Mouse (Mus musculus): ENCODE data around the gene Lmtk3. TPM values are rescaled to one million over a fixed set of nuclear protein-coding genes. Genes with fewer than 3 reads are reported as not detected.

The Lmtk3 gene
- polyA plus RNA-seq (2012) = 0.56 and 0.70 TPM in 2 replicates

DNA sequence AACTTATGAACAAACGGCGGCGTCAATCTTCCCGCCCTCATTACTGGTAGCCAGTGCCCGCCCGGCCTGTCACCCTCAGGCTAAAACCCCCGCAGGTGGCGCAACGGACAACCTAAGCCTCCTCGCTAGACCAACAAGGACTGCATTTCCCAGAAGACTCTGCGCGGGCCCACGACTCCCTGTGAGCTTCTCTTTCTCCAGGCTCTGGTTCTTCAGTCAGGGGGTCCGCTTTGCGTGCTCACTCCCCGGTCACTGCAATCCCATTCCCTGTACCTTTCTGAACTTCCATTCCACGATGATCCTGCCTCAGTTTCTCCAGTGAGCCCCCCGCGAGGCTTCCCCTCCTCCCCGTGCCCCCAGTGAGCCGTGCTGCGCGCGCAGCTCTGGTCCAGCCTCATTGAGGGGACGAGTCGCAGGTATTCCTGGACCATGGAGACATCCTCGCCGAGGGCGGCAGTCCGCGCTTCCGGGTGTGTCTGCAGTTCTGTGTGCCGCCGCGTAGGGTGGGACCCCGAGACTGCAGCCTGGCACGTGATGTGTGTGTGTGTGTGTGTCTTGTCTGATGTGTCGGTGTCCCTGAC is at the start of gene Lmtk3:
Lmtk3 (plus strand) TSS at position 228 of the 581 bp plus-strand sequence.

GRCm38 (mm10) chr7:45784524-45785372 is 1.2 kb downstream of the Lmtk3 start, which contains the start of gene Sult2b1:
TSS of gene Sult2b1 (minus strand) at chr7:45784669.

DNA sequence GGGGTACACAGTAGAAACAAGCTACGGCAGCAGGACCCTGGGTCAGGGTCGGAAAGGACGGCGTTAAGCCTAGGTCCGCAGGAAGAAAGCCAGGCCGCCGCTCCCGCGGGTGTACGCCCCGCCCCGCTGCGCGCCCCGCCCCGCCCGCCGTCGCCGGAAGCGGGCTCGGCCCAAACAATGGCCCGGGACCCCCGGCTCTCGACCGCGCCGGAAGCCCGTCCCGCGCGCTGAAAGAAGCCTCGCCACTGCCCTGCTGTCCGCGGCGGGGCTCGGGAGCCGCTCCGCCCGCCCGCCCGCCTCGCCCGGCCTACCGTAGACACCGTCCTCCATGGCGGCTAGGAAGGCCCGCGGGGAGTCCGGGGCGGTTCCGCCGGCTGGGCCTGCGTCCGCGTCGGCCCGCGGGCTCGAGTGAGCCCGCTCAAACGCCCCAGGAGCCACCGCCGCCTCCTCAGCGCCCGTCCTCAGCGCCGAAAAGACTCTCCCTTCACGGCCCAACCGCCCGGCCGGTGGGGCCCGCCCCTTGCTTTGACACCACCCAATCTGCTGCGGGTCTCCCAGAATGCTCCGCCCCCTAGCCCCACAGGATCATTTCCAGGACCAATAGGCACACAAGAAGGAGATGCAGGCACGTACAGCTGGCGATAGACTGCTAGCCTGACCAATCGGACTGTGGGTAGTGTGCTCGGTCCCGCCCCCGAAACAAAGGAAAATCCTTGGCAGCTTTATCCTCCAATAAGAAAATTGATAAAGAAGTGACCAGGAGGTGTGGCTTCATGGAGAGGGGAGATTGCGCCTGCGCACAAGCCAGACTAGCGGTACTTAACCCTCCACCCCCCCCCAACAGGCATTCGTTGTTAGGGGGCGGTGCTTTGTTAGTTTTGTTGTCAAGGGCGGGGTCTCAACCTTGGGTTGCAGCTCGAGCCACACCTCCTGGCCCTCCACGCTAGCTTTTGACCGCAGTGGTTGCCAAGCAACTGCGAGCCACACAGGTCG is 30.5 kb downstream of the Lmtk3 start, which contains the start of gene Cyth2:
Cyth2 (minus strand) TSS at position 795 of the 993 bp plus-strand sequence.

GRCm38 (mm10) chr7:45824598-45824997 is 41.1 kb downstream of the Lmtk3 start, which contains the start of gene Kcnj14:
TSS of gene Kcnj14 (minus strand) at chr7:45824782.

GRCm38 (mm10) chr7:45830427-45831127 is 47.0 kb downstream of the Lmtk3 start, which contains the start of gene Grwd1:
TSS of gene Grwd1 (minus strand) at chr7:45830944.

Other genes starting within 250 kb of the Lmtk3 start
- gene Hsd17b14, start 228.8 kb upstream of the Lmtk3 start, polyA plus RNA-seq (2012) = 2.8 and 3.1 TPM in 2 replicates
- 58.9 and 61.2 TPM in 2 replicates for gene Bcat2, start 213.6 kb upstream of the Lmtk3 start, polyA plus RNA-seq (2012)
- not detected in 2 replicates for gene Fgf21, start 168.2 kb upstream of the Lmtk3 start, polyA plus RNA-seq (2012)
- gene Fut1, start 166.4 kb upstream of the Lmtk3 start, polyA plus RNA-seq (2012) = not detected in 2 replicates
- gene Izumo1, start 161.9 kb upstream of the Lmtk3 start, polyA plus RNA-seq (2012) = 0.14 and 0.18 TPM in 2 replicates
- gene Rasip1, start 156.2 kb upstream of the Lmtk3 start, polyA plus RNA-seq (2012) = 0.60 and 0.75 TPM in 2 replicates
- gene Mamstr, start 143.8 kb upstream of the Lmtk3 start, polyA plus RNA-seq (2012) = 0.30 TPM in 1 of 2 replicates, not detected in the other
- 0.10 TPM in 1 of 2 replicates, not detected in the other for gene Fut2, start 117.3 kb upstream of the Lmtk3 start, polyA plus RNA-seq (2012)
- 0.04 TPM in 1 of 2 replicates, not detected in the other for gene Ntn5, start 99.7 kb upstream of the Lmtk3 start, polyA plus RNA-seq (2012)
- 0.04 TPM in 1 of 2 replicates, not detected in the other for gene Sec1, start 89.3 kb upstream of the Lmtk3 start, polyA plus RNA-seq (2012)
- 0.31 TPM in 1 of 2 replicates, not detected in the other for gene Car11, start 83.9 kb upstream of the Lmtk3 start, polyA plus RNA-seq (2012)
- gene Dbp, start 78.7 kb upstream of the Lmtk3 start, polyA plus RNA-seq (2012) = 13.7 and 15.4 TPM in 2 replicates
- 13,154 and 13,434 TPM in 2 replicates for gene Rpl18, start 68.3 kb upstream of the Lmtk3 start, polyA plus RNA-seq (2012)
- 95.0 and 123 TPM in 2 replicates for gene Sphk2, start 65.7 kb upstream of the Lmtk3 start, polyA plus RNA-seq (2012)
- 1.4 and 2.6 TPM in 2 replicates for gene Fam83e, start 62.5 kb upstream of the Lmtk3 start, polyA plus RNA-seq (2012)
- gene Spaca4, start 57.9 kb upstream of the Lmtk3 start, polyA plus RNA-seq (2012) = not detected in 2 replicates
- 1.0 and 2.5 TPM in 2 replicates for gene Sult2b1, start 931 bp downstream of the Lmtk3 start, polyA plus RNA-seq (2012)
- gene Cyth2, start 30.8 kb downstream of the Lmtk3 start, polyA plus RNA-seq (2012) = 173 and 197 TPM in 2 replicates
- 0.39 and 0.61 TPM in 2 replicates for gene Kcnj14, start 41.0 kb downstream of the Lmtk3 start, polyA plus RNA-seq (2012)
- gene Grwd1, start 47.2 kb downstream of the Lmtk3 start, polyA plus RNA-seq (2012) = 62.6 and 63.0 TPM in 2 replicates
- gene Kdelr1, start 89.0 kb downstream of the Lmtk3 start, polyA plus RNA-seq (2012) = 264 and 383 TPM in 2 replicates
- gene Grin2d, start 94.6 kb downstream of the Lmtk3 start, polyA plus RNA-seq (2012) = 0.50 and 0.76 TPM in 2 replicates
- 2.5 and 3.7 TPM in 2 replicates for gene Syngr4, start 113.0 kb downstream of the Lmtk3 start, polyA plus RNA-seq (2012)
- 44.0 and 49.4 TPM in 2 replicates for gene Tmem143, start 113.2 kb downstream of the Lmtk3 start, polyA plus RNA-seq (2012)
- gene Emp3, start 137.7 kb downstream of the Lmtk3 start, polyA plus RNA-seq (2012) = 249 and 273 TPM in 2 replicates
- 2.3 and 4.6 TPM in 2 replicates for gene Ccdc114, start 140.3 kb downstream of the Lmtk3 start, polyA plus RNA-seq (2012)
- gene Abcc6, start 246.6 kb downstream of the Lmtk3 start, polyA plus RNA-seq (2012) = not detected in 2 replicates
- 67.6 and 83.8 TPM in 2 replicates for gene Nomo1, start 250.0 kb downstream of the Lmtk3 start, polyA plus RNA-seq (2012)

Measured in megakaryocyte-erythroid progenitor cell, adult 5 weeks (primary cell).